In the genomic region with DNA sequence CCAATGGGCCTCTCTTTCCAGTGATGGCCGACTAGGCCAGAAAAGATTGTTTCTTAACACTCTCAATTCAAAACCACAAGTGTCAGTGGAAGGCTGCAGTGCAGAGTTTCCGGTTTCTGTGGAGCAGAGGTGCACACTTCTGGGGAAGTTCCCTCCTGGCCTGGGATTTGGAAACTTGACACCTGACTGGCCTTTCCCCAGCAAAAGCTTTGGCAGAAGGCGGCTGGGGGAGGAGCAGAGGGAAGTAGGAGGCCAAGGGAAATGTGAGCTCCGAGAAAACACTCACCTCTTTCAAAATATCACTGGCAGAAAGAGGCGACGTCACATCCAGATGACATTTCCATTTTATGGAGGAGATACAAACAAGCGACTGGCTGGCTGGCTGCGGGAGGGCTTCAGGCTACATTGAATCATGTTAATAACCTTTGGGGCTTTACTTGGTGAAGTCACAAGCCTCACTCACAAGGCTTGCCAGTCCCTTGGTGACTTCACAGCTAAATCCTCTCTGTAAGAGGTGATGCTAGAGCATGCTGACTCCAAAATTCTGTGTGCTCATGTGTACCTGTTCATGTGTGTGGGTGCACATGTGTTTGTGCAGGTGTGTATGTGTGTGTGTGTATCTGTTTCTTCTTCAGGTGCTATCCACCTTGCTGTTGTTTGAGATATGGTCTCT, we compare ENCODE assay signal across 8 mouse cellular contexts. TPM values are rescaled to one million over a fixed set of nuclear protein-coding genes. Genes with fewer than 3 reads are reported as not detected.
DNase-seq lines count a peak whose midpoint lies in the region; ATAC-seq and TF ChIP-seq lines count a peak whose summit lies in the region.

No protein-coding gene starts in this region.

- no peak for TF ChIP-seq CTCF in liver, postnatal 0 days (IDR thresholded peaks at IDR 0.05; ENCODE audit: low read depth)

- H3K9ac ChIP-seq in forebrain, embryonic 12.5 days = no peak overlapping the region
- no peak overlapping the region for H3K9ac ChIP-seq in forebrain, embryonic 15.5 days (replicated peaks)
- H3K9ac ChIP-seq in liver, postnatal 0 days (replicated peaks) = no peak overlapping the region

- no peak for ATAC-seq in forebrain, embryonic 12.5 days (ENCODE audit: low FRiP score)
- ATAC-seq in forebrain, embryonic 15.5 days (replicated peaks) = no peak
- ATAC-seq in hematopoietic stem cell, adult 5-6 weeks (replicated peaks in 1 of 2; ENCODE audit: insufficient read depth in 1 of 2, low FRiP score in 2 of 2, low TSS enrichment in 1 of 2, low read depth in 1 of 2, poor library complexity in 2 of 2, severe bottlenecking in 2 of 2) = peak; percentile 81 to 88
- ATAC-seq in liver, postnatal 0 days = peak; percentile 78
- ATAC-seq in monocyte, adult 5-6 weeks (replicated peaks; ENCODE audit: insufficient number of reproducible peaks, low FRiP score, low TSS enrichment, poor library complexity, severe bottlenecking) = no peak

- H3K27ac ChIP-seq in forebrain, embryonic 12.5 days = no peak overlapping the region
- no peak overlapping the region for H3K27ac ChIP-seq in forebrain, embryonic 15.5 days (replicated peaks)
- H3K27ac ChIP-seq in liver, postnatal 0 days (ENCODE audit: low read depth) = peak overlapping the region; percentile 11; the same call in 1 of the 2 replicates

- no peaks in the 10 kb centered on the region for H3K27me3 ChIP-seq in forebrain, embryonic 12.5 days
- no peaks in the 10 kb centered on the region for H3K27me3 ChIP-seq in forebrain, embryonic 15.5 days
- no peaks in the 10 kb centered on the region for H3K27me3 ChIP-seq in liver, postnatal 0 days (ENCODE audit: insufficient read depth, low read length)

- 13% methylated on average over 8 of the region's 8 CpGs for WGBS in forebrain, embryonic 12.5 days
- WGBS in forebrain, embryonic 15.5 days = 10% methylated on average over 8 of the region's 8 CpGs
- WGBS in liver, postnatal 0 days (ENCODE audit: insufficient replicate concordance) = 9% methylated on average over 8 of the region's 8 CpGs

- H3K4me2 ChIP-seq in forebrain, embryonic 12.5 days = 0 out of 2 replicates have a peak overlapping the region, but pooled peaks have one; percentile 13
- H3K4me2 ChIP-seq in forebrain, embryonic 15.5 days (replicated peaks) = no peak overlapping the region
- H3K4me2 ChIP-seq in liver, postnatal 0 days (ENCODE audit: low read depth, low read length) = no peak overlapping the region

- H3K4me1 ChIP-seq in forebrain, embryonic 12.5 days = peaks cover 9% of the 10 kb centered on the region; the same call in 1 of the 2 replicates
- H3K4me1 ChIP-seq in forebrain, embryonic 15.5 days = 0 out of 2 replicates have a peak, but pooled peaks cover 4% of the 10 kb centered on the region
- peaks cover 6% of the 10 kb centered on the region for H3K4me1 ChIP-seq in liver, postnatal 0 days (ENCODE audit: insufficient read depth)

- TF ChIP-seq EP300 in liver, postnatal 0 days (IDR thresholded peaks at IDR 0.05; ENCODE audit: low read depth) = no peak; the same call in 1 of the 2 replicates

- DNase-seq in forelimb bud, embryonic 11.5 days (ENCODE audit: low read depth, low spot score) = peak; percentile 84
- DNase-seq in liver, postnatal 0 days = peak; percentile 71
- DNase-seq in testis, postnatal 14 days (ENCODE audit: low spot score) = peak; percentile 23
- DNase-seq in layer of hippocampus, postnatal 14 days (ENCODE audit: low spot score in 2 of 2) = no peak

- H3K36me3 ChIP-seq in forebrain, embryonic 12.5 days (replicated peaks) = no peaks in the 10 kb centered on the region
- no peaks in the 10 kb centered on the region for H3K36me3 ChIP-seq in forebrain, embryonic 15.5 days
- no peaks in the 10 kb centered on the region for H3K36me3 ChIP-seq in liver, postnatal 0 days (replicated peaks; ENCODE audit: insufficient read depth, low read length)

- H3K9me3 ChIP-seq in forebrain, embryonic 12.5 days = no peaks in the 10 kb centered on the region
- no peaks in the 10 kb centered on the region for H3K9me3 ChIP-seq in forebrain, embryonic 15.5 days
- H3K9me3 ChIP-seq in liver, postnatal 0 days (ENCODE audit: low read length) = no peaks in the 10 kb centered on the region

- no peak overlapping the region for H3K4me3 ChIP-seq in forebrain, embryonic 12.5 days (replicated peaks)
- H3K4me3 ChIP-seq in forebrain, embryonic 15.5 days = no peak overlapping the region
- no peak overlapping the region for H3K4me3 ChIP-seq in liver, postnatal 0 days (ENCODE audit: low read depth, low read length)

RNA-seq across cellular contexts. Expression of a gene that starts 18.3 kb away (rescaled TPM):
- polyA plus RNA-seq in forebrain, embryonic 12.5 days (2016; fragmentation: Nextera tagmentation; extraction: Ambion mirVana) = not detected in 2 replicates
- polyA plus RNA-seq in forebrain, embryonic 15.5 days (2015; fragmentation: Nextera tagmentation; extraction: Ambion mirVana) = 0.11 and 0.18 TPM in 2 replicates
- total RNA-seq in hematopoietic stem cell, adult 5-6 weeks (2017) = not detected in 2 replicates
- polyA plus RNA-seq in liver, postnatal 0 days (2015; fragmentation: Nextera tagmentation; extraction: Ambion mirVana) = 0.09 and 0.89 TPM in 2 replicates
- total RNA-seq in monocyte, adult 5-6 weeks (2017) = not detected in 3 replicates
- 1 to 10 TPM in 1 of 2 experiments, under 1 TPM in 1; 0.81 to 1.5 TPM for total RNA-seq in layer of hippocampus, postnatal 14 days (2021)

RNA-seq across cellular contexts. Expression of a gene that starts 26.4 kb away (rescaled TPM):
- 7.4 and 8.8 TPM in 2 replicates for polyA plus RNA-seq in forebrain, embryonic 12.5 days (2016; fragmentation: Nextera tagmentation; extraction: Ambion mirVana)
- 7.4 and 7.8 TPM in 2 replicates for polyA plus RNA-seq in forebrain, embryonic 15.5 days (2015; fragmentation: Nextera tagmentation; extraction: Ambion mirVana)
- 26.1 and 36.5 TPM in 2 replicates for total RNA-seq in hematopoietic stem cell, adult 5-6 weeks (2017)
- polyA plus RNA-seq in liver, postnatal 0 days (2015; fragmentation: Nextera tagmentation; extraction: Ambion mirVana) = 3.2 and 3.4 TPM in 2 replicates
- total RNA-seq in monocyte, adult 5-6 weeks (2017) = 36.3 to 68.6 TPM (median 52.1 TPM) in 3 replicates
- 10 to 100 TPM; 64.9 to 71.7 TPM for total RNA-seq in layer of hippocampus, postnatal 14 days (2021)

RNA-seq across cellular contexts. Expression of a gene that starts 54.6 kb away (rescaled TPM):
- polyA plus RNA-seq in forebrain, embryonic 12.5 days (2016; fragmentation: Nextera tagmentation; extraction: Ambion mirVana) = 0.22 and 0.35 TPM in 2 replicates
- polyA plus RNA-seq in forebrain, embryonic 15.5 days (2015; fragmentation: Nextera tagmentation; extraction: Ambion mirVana) = 0.22 and 0.24 TPM in 2 replicates
- not detected in 2 replicates for total RNA-seq in hematopoietic stem cell, adult 5-6 weeks (2017)
- polyA plus RNA-seq in liver, postnatal 0 days (2015; fragmentation: Nextera tagmentation; extraction: Ambion mirVana) = not detected in 2 replicates
- total RNA-seq in monocyte, adult 5-6 weeks (2017) = not detected in 3 replicates
- total RNA-seq in layer of hippocampus, postnatal 14 days (2021) = 1 to 10 TPM; 5.4 to 7.1 TPM

Comparison
In these comparisons a context has a peak if more than half of its experiments do, and no peak if none do; other contexts are left out.
1. ATAC-seq: peak in hematopoietic stem cell, adult 5-6 weeks (2 of 2) and liver, postnatal 0 days (single experiment); none in forebrain, embryonic 12.5 days (single experiment), forebrain, embryonic 15.5 days (single experiment) and monocyte, adult 5-6 weeks (single experiment).
2. DNase-seq: peak in forelimb bud, embryonic 11.5 days (single experiment), liver, postnatal 0 days (single experiment) and testis, postnatal 14 days (single experiment); none in layer of hippocampus, postnatal 14 days (0 of 2).